Mouse (Mus musculus) small intestine, adult 2 months (tissue): ENCODE data around the gene Ddr2.

Source experiments
- CTCF ChIP-seq: fragments of 200-500 bp; IDR thresholded peaks from 2 replicates; pipeline ENCODE4 v1.5.1; 2012; ENCODE audit warnings: low read depth, mild to moderate bottlenecking, control low read depth, inconsistent platforms, low read length, moderate library complexity, mixed read lengths; ENCODE audit not compliant: insufficient replicate concordance, insufficient read length; ENCODE audit errors: extremely low read depth
- POLR2A ChIP-seq: fragments of 200-500 bp; IDR thresholded peaks from 2 replicates; pipeline ENCODE4 v1.6.1; 2012; ENCODE audit warnings: low read depth, mild to moderate bottlenecking, control low read depth, inconsistent platforms, low read length, moderate library complexity

DNA sequence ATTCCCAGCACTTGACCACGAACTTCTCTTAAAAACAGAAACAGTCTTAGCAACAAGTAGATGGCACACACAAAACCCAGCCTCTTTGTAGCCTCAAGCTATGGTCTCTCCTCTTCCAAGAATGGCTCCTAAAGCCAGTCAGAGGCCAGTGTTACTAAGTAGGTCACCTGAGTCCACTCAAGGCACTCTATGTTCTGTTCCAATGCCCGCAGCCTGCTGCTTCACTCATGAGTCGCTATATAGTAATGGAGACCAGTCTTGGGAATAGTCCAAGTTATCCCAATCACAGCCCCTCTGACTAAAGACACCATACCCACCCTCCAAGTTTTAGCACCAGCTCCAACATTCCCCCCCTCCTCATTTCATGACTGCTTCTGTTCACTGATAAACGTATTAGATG, 35.0 kb upstream of the Ddr2 start:
- TF ChIP-seq POLR2A (no peak), CTCF (no peak)
